Mouse (Mus musculus) adrenal gland (tissue): Measurements from ENCODE around the gene Igsf9b.

Experiments
- intact Hi-C: fragments of 180-260 bp; cut with DNase I; formaldehyde crosslinking; loops from one replicate; pipeline ENCODE4 v1.15.1; 2025
- long read RNA-seq, 2 experiments: library from polyadenylated mRNA; unstranded; transcript quantifications; one replicate each; pipeline ENCODE4 v2.0.0; 2020; ENCODE audit warnings: borderline replicate concordance in 1 of 2; ENCODE audit not compliant: insufficient replicate concordance in 1 of 2

Igsf9b gene
- long read RNA-seq, experiment 1, partial matches to known transcripts, result 0 of 6 reads
- long read RNA-seq, experiment 1, other reads (novel, unspliced or antisense), result 6 of 6 reads
- long read RNA-seq, experiment 2, partial matches to known transcripts, result 0 of 4 reads
- long read RNA-seq, experiment 2, other reads (novel, unspliced or antisense), result 4 of 4 reads

DNA sequence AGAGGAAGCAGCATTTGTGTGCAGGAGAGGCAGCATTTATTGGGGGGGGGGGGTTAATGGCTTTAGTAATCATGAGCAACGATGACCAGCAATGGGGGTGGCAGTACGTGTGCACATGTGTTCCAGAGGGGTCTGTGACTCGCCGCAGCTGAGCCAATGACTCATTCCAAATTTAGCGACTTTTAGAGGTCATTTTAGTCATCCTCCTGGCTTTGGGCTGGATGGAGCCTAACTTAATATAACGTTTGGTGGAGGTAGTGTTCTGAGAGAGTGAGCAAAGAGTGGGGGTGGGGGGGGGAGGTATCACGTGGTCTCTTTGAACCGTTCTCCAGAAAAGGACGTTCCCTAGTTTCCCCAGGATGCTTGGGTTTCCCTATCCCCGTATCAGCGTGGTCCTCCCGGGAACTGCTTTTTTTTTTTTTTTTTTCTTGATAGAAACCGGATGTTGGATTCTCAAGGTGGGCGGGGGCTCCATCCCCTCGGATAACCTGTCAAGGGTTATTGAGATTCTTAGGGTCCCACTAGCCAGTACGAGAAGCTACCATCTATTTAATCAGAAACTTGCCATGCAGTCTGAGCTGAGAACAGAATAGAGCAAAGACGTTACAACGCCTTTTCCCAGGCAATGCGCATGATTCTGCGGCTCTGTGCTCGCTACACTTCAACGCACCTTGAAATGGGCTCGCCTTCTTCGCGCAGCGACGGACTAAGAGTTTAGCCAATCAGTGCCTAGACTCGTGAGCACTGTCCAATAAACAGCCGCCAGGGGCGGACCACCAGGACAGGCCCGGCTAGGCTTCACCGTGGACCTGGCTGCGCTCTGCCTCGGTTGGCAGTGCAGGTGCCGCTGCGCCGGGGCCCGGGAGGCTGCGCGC, at the start of gene Igsf9b:
Gene Igsf9b, plus strand, starts transcription at position 794 of the 875 bp plus-strand sequence.
- intact Hi-C loops, result no loop called here

DNA sequence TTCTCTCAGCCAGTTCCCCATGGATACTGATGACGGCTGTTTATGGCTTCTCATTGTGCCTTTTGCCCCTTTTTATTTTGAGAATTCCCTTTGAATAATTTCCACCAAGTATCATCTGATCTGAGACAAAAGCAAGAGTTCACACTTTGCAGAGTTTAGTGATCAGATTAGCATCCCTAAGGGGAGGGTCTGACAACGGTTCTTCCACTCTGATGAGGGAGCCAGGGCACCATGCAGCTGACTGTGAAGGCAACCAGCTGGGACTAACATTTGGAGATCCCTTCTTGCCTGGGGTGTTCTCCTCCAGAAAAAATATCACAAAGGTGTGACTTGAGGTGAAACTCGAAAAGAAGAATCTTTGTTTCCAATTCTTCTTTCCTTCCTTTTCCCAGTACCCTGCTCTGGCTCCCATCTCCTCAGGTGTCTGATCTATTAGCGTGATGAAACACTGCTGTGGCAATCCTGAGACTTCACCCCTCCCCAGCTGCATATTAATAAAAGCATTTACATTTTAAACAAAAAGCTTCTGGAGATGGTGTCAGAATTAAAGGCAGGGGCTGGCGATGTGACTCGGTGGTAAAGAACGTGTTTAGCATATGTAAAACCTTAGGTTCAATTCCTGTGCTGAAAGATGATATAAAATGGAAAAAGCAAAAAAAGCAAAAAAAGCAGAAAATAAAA, 46.8 kb upstream of the Igsf9b start:
- intact Hi-C loops, result no loop called here

- intact Hi-C loops, result no loop called here
These were observed 42.5 kb upstream of the Igsf9b start for GRCm38 (mm10) chr9:27256454-27256853.

- intact Hi-C loops, result no loop called here
These were observed 38.5 kb upstream of the Igsf9b start for GRCm38 (mm10) chr9:27260378-27260947.

DNA sequence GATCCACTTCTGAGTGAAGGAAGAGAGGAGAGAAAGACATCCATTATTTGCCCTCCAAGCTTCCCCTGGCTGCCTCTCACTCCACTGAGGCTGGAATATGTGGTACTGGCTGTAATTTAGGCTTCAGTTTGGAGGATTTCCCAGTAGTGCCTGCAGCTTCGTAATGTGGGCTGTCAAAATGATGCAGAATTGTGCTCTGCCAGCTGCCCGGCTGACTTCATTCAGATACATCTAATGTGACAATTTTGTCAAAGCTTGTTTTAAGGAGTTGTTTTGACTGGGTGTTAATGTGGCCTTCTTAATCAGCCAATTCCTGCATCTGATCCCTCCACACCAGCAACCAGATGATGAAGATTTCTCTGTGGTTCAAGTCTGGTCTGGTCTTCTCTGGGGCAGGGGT, 37.1 kb upstream of the Igsf9b start:
- intact Hi-C loops, result no loop called here

- intact Hi-C loops, result no loop called here
These were observed 34.0 kb upstream of the Igsf9b start for GRCm38 (mm10) chr9:27265009-27265408.

GRCm38 (mm10) chr9:27267878-27268277, 31.1 kb upstream of the Igsf9b start:
- intact Hi-C loops, result no loop called here

GRCm38 (mm10) chr9:27268493-27268892, 30.5 kb upstream of the Igsf9b start:
- intact Hi-C loops, result no loop called here

DNA sequence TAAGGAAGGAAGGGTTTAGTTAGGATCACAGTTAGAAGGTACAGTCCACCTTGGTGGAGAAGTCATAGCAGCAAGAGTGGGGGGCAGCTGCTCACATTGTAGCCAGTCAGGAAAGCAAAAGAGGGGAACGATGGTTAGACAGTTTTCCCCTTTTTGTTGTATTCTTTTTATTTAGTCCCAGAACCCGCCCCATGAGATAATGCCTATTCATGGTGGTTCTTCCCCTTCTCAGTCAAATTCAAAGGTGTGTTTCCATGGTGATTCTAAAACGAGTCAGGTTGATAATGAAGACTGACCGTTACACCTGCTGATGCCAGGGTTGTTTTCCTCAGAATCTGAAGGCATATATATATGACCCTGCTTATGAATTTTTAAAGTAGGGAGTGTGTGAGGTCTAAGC, 29.7 kb upstream of the Igsf9b start:
- intact Hi-C loops, result no loop called here

GRCm38 (mm10) chr9:27269904-27270303, 29.1 kb upstream of the Igsf9b start:
- intact Hi-C loops, result no loop called here

DNA sequence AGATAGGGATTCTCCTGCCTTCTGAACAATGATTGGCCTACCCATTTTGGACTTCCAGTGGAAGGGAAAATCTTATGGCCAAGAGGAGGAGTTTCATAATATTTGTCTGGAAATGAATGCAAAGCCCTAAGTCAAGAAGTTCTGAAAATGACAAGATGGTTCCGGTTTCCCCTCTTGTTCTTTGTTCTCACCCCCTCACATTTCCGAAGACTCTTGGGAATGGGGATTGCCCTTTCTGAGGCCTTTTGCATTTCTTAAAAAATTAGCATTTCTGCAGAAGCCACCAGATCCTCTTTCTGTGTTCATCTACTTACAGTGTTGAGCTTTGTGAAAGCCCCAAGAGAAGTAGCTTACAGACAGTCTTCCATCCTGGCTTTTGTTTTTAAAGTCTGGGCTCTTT, 27.1 kb upstream of the Igsf9b start:
- intact Hi-C loops, result no loop called here

GRCm38 (mm10) chr9:27272858-27273257, 26.1 kb upstream of the Igsf9b start:
- intact Hi-C loops, result no loop called here

GRCm38 (mm10) chr9:27276282-27276839, 22.6 kb upstream of the Igsf9b start:
- intact Hi-C loops, result no loop called here

DNA sequence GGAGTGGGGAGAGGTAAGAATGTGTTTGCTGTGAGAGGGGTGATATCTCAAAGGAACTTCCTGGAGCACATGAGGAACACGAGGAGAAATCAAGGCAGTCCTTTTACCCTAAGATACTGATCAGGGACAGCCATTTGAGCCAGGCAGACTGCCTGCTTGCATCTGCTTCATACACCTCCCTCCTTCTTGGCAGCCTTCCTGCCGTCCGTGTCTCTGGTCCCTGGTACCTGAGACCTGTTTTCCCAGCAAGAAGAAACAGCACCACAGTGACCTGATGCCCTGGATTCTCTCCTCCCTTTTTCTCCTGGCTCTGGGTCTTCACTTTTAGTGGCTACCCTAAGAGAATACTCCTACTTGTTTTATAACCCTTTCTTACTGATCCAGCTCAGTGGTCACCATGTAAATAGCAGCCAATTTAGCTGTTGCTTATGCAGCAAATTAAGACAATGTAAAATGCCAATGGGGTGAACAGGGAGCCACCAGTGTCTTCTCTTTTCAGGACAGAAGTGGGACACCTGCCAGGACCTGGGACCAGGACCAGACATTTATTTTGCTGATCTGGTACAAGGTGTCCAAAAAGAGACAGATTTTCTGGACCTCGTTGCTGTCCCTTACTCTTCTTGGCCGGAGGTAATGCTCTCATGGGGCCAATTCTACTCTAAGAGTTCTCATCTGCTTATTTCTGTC, 21.5 kb upstream of the Igsf9b start:
- intact Hi-C loops, result no loop called here

DNA sequence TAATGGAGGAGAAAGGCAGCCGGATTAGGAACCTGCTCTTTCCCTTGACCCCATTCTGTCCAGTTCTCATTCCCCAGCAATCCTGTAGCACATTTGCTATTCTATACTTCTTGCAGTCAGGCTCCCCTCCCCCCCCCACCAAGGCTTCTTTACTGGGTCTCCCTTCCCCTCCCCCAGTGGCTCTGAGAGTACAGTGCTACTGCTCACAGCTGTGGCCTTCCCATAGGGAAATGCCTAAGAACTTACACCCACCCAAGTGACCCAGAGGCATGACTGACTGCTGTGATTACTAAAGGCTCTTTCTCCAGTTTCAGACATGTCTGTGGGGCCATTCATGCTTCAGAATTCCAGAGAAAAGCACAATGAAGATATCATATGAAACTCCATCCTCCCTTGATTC, 20.0 kb upstream of the Igsf9b start:
- intact Hi-C loops, result no loop called here

DNA sequence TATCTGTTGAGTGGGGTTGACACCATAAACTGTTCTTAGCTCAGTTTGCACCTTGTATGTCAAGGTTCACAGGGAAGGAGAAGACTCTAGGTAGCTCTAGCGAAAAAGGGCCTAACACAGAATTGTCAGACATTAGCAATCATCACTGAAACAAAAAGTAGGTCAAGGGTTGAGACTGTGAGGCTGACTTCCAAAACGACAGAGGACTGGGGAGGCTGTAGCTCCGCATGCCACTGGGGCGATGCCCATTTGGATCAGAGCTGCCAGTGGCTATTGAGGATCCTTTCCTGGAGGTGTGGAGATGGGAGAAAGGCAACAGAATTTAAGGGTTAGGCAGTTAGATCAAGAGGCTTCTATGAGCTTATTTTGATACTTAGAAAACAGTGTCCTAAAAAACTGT, 18.0 kb upstream of the Igsf9b start:
- intact Hi-C loops, result no loop called here

- intact Hi-C loops, result loop anchor here (5.0 kb wide), 2 partner anchors 103 to 178 kb away; no protein-coding TSS in a partner anchor
These were observed 13.2 kb upstream of the Igsf9b start for GRCm38 (mm10) chr9:27285719-27286249.

DNA sequence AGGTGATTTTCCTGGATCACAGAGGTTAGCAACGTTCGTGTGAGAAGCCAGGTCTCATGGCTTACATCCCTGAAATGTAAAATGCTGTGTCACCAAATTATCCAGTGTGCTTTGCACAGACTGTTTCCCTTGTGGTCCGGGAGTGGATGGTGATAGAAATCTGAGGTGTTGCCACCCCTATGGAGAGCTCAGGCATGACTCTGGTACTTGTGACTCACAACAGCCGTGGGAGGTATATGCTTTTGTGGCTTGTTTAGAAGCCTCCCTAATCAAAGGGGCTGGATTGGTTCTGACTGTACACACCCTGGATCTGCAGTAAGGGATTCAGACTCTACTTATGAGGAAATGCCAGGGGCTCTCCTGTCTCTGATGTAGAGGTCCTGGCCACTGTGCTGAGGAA, 12.7 kb upstream of the Igsf9b start:
- intact Hi-C loops, result loop anchor here (5.0 kb wide), 2 partner anchors 104 to 179 kb away; no protein-coding TSS in a partner anchor

- intact Hi-C loops, result loop anchor here (5.0 kb wide), 2 partner anchors 105 to 180 kb away; no protein-coding TSS in a partner anchor
These were observed 12.1 kb upstream of the Igsf9b start for GRCm38 (mm10) chr9:27286859-27287258.

DNA sequence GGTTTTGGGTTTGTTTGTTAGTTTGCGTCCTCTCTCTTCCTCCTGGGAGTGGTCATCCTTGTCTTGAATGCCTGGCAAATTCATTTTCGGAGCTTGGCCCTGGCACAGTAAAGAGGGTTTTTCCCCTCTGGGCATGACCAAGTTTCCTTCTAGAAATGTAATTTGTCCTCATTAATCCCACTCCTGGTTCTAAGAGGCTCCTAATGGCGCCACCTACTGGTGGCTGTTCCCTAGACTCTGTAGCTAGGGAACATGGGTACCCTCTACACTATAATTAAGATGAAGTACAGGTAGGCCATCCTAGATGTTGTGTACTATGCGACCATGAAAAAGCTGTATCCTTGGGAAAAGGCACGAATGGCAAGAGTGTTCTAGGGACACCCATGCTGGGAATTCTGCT, 11.6 kb upstream of the Igsf9b start:
- intact Hi-C loops, result loop anchor here (5.0 kb wide), 2 partner anchors 105 to 180 kb away; no protein-coding TSS in a partner anchor
